Mouse (Mus musculus): Measurements from ENCODE around the gene Foxd1.

The Foxd1 gene

GRCm38 (mm10) chr13:98354090-98354801 lies at the start of gene Foxd1:
Gene Foxd1, plus strand, starts transcription at chr13:98354242.
- peak; percentile 20 for DNase-seq (ENCODE audit: low read depth, low spot score)

DNA sequence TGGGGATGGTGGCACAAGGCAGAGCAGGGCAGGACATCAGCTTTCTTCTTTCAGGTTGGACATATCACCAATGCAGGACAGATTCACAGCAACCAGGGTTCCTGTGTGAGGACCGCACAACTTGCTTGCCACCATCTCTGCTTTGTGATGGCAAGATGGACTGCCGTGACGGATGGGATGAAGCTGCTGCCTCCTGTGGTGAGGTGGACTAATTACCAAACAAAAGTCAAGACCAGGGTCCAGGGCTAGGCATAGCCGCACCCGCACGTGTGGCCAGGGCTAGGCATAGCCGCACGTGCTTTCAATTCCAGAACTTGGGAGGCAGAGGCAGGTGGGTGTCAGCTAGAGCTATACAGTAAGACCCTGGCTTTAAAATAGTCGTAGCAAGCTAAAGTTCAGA lies 48.8 kb upstream of the Foxd1 start:
- DNase-seq (ENCODE audit: low read depth, low spot score), result no peak

DNA sequence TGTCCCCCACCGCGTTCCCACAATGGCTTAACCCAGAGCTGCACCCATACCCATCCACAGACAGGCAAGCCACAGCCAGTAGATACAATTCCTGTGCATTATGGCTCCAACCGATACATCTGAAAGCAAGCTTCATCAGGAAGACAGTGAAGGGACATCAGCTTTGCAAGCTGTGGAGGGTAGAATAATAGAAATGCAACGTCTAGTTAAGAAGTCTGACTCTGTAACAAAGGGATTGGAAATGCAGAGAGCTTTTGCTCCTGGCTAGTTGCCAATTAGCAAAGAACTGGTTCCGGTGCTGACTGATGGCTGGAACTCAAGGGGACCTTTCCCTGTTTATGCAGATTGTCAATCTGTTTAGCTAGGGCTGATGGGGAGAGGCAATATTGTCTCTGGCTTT lies 47.6 kb upstream of the Foxd1 start:
- no peak for DNase-seq (ENCODE audit: low read depth, low spot score)

DNA sequence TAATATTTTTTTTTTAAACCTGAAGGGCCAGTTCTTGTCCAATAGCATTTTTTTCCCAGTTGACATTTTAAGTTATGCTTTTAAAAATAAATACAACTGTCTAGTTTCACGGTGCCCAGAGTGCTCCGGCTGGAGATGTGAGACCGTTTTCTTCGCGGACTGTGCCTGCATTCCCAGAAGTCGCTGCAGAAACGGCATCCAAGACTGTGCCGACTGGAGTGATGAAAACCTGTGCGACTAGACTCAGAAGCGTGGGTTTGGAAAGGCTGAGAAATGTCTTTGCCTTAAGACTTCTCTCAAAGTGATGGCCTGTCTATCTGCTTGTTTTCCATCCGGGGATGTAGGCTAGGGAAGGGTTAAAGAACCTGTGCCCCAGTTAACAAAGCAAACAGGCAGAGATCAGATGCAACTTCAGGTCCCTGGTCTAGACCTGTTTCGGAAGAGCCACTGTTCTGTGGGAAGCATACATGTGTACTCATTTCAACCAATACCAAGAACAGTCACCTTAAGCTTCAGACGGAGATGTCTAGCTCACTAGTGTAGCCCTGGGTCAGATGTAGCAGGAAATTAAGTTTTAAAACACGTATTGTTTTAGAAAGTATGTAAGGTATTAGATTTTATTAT lies 47.1 kb upstream of the Foxd1 start:
- no peak for DNase-seq (ENCODE audit: low read depth, low spot score)

DNA sequence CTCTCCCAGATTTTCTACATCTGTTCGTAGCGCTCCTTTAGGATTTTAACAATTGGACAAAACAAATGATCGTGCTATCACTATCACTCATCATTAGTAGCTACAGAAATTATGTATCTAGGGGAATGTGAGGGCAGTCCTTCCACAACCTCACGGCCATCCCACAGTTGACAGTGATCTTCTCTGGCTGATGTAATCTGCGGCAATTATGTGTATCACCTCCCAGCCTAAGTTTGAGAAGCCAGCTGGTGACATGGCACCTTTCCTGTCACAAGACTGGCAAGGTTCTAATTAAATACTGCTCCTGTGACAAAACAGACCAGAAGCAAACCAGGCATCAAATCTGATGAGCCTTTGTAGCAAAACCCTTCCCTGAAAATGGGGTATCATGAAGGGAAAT lies 46.0 kb upstream of the Foxd1 start:
- no peak for DNase-seq (ENCODE audit: low read depth, low spot score)

GRCm38 (mm10) chr13:98308724-98309123 lies 45.3 kb upstream of the Foxd1 start:
- no peak for DNase-seq (ENCODE audit: low read depth, low spot score)

DNA sequence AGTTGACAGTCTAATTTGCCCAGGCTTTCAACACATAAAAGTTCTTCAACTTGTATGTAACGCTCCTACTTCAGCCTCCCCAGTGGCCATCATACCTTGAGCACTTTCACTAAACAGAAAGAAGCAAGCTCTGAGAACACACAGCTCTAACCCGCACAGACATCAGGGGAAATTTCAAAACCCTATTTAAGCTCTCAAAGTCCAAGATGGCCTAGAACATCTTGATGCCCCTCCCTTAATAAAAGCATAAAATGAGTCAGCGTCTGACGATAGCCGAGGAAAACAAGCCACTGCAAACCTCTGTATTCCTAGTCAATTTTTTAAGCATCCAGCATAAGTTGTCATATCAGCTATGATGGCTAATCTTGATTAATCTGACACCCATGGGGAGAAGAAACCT lies 42.4 kb upstream of the Foxd1 start:
- no peak for DNase-seq (ENCODE audit: low read depth, low spot score)

- no peak for DNase-seq (ENCODE audit: low read depth, low spot score)
These were observed 40.4 kb upstream of the Foxd1 start for GRCm38 (mm10) chr13:98313631-98314030.

DNA sequence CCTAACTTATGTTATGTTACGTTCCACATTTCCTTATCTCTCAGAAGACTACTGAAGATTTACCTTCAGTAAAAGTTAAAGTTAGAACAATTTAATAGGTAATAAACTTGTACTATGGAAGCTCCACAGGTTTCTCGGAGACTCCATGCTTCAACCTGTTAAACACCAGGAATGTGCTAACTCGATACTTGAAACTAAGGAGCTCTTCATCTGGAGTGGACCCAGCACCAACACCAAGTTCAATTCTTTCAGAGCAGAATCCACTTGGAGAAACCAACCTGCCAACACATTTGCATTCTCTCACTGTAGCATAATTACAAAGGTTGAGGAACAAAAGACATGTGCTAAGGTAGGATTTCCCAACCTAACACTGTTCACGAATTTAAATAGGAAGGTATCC lies 38.9 kb upstream of the Foxd1 start:
- DNase-seq (ENCODE audit: low read depth, low spot score), result no peak

- no peak for DNase-seq (ENCODE audit: low read depth, low spot score)
These were observed 37.9 kb upstream of the Foxd1 start for GRCm38 (mm10) chr13:98316140-98316479.

GRCm38 (mm10) chr13:98316480-98317245 lies 37.4 kb upstream of the Foxd1 start, which contains the start of gene Btf3:
Gene Btf3, minus strand, starts transcription at chr13:98317006.
- DNase-seq (ENCODE audit: low read depth, low spot score), result peak; percentile 94

- DNase-seq (ENCODE audit: low read depth, low spot score), result no peak
These were observed 36.8 kb upstream of the Foxd1 start for GRCm38 (mm10) chr13:98317246-98317677.

DNA sequence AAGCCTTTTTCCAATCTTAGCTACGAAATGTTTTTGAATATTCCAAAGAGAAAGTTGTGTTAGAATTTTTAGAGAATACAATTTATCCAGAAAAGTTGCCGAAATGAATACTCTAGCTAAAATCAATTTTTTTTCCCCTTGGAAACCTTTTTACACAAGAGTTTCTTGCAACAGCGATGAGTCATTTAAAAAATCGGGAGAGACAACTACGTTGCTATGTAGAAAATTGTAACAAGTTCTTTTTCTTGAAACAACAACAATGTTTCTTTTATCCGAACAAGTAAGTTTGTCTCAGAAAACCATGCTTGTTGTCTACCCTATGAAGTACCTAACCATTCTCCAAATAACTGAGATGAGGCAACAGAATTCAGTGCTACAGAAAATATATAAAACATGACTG lies 36.1 kb upstream of the Foxd1 start:
- no peak for DNase-seq (ENCODE audit: low read depth, low spot score)

GRCm38 (mm10) chr13:98325034-98325433 lies 29.0 kb upstream of the Foxd1 start:
- DNase-seq (ENCODE audit: low read depth, low spot score), result no peak

DNA sequence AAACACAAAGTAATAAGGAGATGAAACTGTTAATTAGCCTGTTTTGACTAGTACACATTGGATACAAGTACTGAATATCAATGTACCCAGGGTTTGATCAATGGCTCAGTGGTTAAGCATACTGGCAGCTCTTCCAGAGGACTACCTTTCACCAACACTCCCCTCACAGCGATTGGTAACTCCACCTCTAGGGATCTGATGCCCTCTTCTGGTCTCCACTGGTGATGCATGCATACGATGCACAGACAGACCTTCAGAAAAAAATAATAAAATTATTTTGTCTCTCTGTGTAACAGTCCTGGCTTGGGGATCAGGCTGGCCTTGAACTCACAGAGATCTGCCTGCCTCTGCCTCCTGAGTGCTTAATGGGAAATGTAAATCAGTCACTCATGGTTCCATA lies 21.9 kb upstream of the Foxd1 start:
- DNase-seq (ENCODE audit: low read depth, low spot score), result peak; percentile 41

DNA sequence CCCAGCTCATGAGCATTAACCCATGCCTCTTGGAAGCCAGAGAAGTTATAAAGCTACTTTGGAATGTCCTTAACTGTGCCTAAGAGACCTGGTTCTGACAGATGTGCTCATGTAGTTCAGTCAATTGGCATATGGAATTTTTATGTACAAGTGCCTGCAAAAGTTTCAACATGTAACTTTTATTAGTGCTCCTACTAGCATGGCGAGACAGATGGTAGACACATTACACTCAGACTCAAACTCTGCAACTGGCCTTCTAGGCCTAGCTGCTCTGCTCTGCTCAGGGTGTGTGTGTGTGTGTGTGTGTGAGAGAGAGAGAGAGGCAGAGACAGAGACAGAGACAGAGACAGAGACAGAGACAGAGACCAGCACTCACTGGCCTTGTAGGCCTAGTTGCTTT lies 17.8 kb upstream of the Foxd1 start:
- no peak for DNase-seq (ENCODE audit: low read depth, low spot score)

GRCm38 (mm10) chr13:98340506-98340905 lies 13.5 kb upstream of the Foxd1 start:
- no peak for DNase-seq (ENCODE audit: low read depth, low spot score)

GRCm38 (mm10) chr13:98349491-98349890 lies 4.6 kb upstream of the Foxd1 start:
- DNase-seq (ENCODE audit: low read depth, low spot score), result no peak

DNA sequence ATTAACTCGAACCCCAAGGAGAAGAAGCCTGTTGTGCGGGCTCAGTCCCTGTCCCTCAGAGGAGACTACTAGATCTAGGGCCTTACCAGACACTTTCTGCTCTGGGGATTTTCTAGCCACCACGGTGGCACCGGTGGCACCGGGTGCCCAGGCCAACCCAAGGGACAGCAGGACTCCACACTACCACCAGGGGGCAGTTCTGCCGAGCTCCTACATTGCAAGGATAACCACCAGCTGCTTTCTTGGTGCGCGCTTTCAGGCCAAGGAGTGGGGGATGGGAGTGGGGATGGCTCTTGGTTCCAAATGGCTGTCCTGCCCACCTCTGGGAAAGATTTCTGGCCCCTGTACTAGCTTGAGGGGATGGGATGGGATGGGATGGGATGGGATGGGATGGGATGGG lies 2.5 kb upstream of the Foxd1 start:
- peak; percentile 29 for DNase-seq (ENCODE audit: low read depth, low spot score)

DNA sequence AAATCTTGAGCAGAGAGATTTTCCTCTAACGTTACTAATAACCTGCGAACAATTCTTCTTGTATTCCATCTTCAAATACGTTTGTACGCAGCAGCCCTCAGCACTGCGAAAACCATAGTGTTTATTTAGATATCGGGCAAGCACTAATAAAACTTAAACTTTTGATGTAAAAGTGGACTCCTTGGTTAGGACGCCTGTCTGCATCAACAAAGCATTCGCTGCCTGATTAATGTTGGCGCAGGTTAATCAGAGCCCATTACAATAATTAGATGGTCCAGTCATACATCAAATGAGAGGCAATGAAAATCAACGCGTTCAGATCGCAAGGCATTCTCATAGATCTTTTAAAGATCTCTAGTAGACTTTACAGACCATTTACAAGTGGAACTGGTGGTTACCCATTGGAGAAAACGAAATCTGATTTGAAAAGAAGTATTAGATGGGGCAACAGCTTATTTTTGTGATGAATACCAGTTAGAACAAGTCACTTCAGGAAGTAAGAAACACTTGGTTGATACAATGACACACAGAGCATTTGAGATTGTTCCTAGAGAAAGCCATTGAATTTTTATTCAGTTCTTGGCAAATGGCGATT lies 1.6 kb upstream of the Foxd1 start:
- DNase-seq (ENCODE audit: low read depth, low spot score), result no peak

DNA sequence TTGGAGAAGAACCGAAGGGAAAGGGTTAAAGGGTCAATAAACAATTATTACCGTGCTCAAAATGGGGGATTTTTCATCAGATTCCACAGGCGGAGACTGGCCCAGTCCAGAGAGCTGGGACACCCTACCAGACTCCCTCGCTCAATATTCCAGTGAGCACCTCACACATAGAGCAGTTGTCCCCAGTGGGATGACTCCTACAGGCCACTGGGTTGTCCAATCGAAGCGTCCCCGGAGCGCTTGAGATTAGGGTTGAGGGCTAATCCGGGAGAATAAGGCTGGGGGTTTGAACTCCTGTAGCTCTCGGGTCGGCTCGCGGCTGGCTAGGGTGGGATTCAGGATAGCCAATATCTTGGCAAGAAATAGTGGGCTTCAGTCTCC lies 343 bp upstream of the Foxd1 start:
- DNase-seq (ENCODE audit: low read depth, low spot score), result no peak

- DNase-seq (ENCODE audit: low read depth, low spot score), result peak; percentile 24
These were observed 973 bp downstream of the Foxd1 start for GRCm38 (mm10) chr13:98354871-98355558.

Measured in CD4-positive helper T cell, adult 2 months (primary cell).